29 mouse cellular contexts compared by ENCODE assay signal in genomic region chr8:122871663-122872062, GRCm38 (mm10). TPM values are rescaled to one million over a fixed set of nuclear protein-coding genes. Genes with fewer than 3 reads are reported as not detected.
DNase-seq lines count a peak whose midpoint lies in the region; ATAC-seq and TF ChIP-seq lines count a peak whose summit lies in the region.
"Had no signal": no experiment of that assay in that cellular context is flagged by ENCODE, and none has a peak within 500 bp of the region (broad histone marks: within the 10 kb centered on the region; RNA-seq: fewer than 3 reads in every experiment).

No protein-coding gene starts in this region.

- no peak overlapping the region for H3K9ac ChIP-seq in ES-Bruce4 (ENCODE audit: low read depth, poor library complexity, severe bottlenecking)
- H3K9ac ChIP-seq in liver, embryonic 11.5 days (ENCODE audit: low read depth, low read length) = no peak overlapping the region
- H3K9ac ChIP-seq: embryonic facial prominence, embryonic 13.5 days; forebrain, embryonic 12.5 days; heart, embryonic 15.5 days; hindbrain, embryonic 14.5 days; intestine, embryonic 15.5 days; limb, embryonic 12.5 days; lung, embryonic 14.5 days; neural tube, embryonic 12.5 days; stomach, embryonic 15.5 days had no signal

- peak; percentile 71 for DNase-seq in R1 (ENCODE audit: low read depth, low spot score)
- no peak for DNase-seq in liver, embryonic 11.5 days (ENCODE audit: low spot score)
- no peak for DNase-seq in urinary bladder, postnatal 4 days (ENCODE audit: low spot score in 2 of 2)
- no peak for DNase-seq in cerebellum, postnatal 36 days
- no peak for DNase-seq in layer of hippocampus, postnatal 25 days (ENCODE audit: extremely low spot score in 1 of 2, low spot score in 1 of 2)
- DNase-seq: adrenal gland, postnatal 36 days; cerebellum, adult 2 months; embryo, embryonic 11 days; heart, postnatal 36 days; kidney, adult 9 months; kidney, postnatal 25 days; layer of hippocampus, postnatal 36 days; lung, embryonic 14.5 days; midbrain, embryonic 14.5 days; retina, postnatal 1 day had no signal

- TF ChIP-seq CTCF in ES-Bruce4 (IDR thresholded peaks at IDR 0.05; ENCODE audit: low read depth, low read length) = no peak

- no peaks in the 10 kb centered on the region for H3K36me3 ChIP-seq in ES-Bruce4 (ENCODE audit: control insufficient read depth, insufficient read depth, low read length, poor library complexity, severe bottlenecking)
- no peaks in the 10 kb centered on the region for H3K36me3 ChIP-seq in liver, embryonic 11.5 days (ENCODE audit: control insufficient read depth, insufficient read depth, low read length)
- H3K36me3 ChIP-seq: embryonic facial prominence, embryonic 13.5 days; forebrain, embryonic 12.5 days; heart, embryonic 15.5 days; intestine, embryonic 15.5 days; limb, embryonic 12.5 days; neural tube, embryonic 12.5 days; stomach, embryonic 15.5 days had no signal

- no peaks in the 10 kb centered on the region for H3K9me3 ChIP-seq in ES-Bruce4 (replicated peaks; ENCODE audit: control insufficient read depth, insufficient read depth, low read length, poor library complexity, severe bottlenecking)
- no peaks in the 10 kb centered on the region for H3K9me3 ChIP-seq in liver, embryonic 11.5 days (ENCODE audit: control insufficient read depth, low read length)
- H3K9me3 ChIP-seq: embryonic facial prominence, embryonic 13.5 days; forebrain, embryonic 12.5 days; heart, embryonic 15.5 days; intestine, embryonic 15.5 days; limb, embryonic 12.5 days; megakaryocyte, embryonic 14.5 days; neural tube, embryonic 12.5 days; stomach, embryonic 15.5 days had no signal

- peak; percentile 60; the same call in 1 of the 2 replicates for ATAC-seq in liver, embryonic 11.5 days (replicated peaks; ENCODE audit: low FRiP score)
- ATAC-seq in megakaryocyte progenitor cell, adult 5-6 weeks (replicated peaks; ENCODE audit: poor library complexity) = peak; percentile 62
- ATAC-seq: intestine, embryonic 15.5 days had no signal

- H3K27me3 ChIP-seq in ES-Bruce4 (ENCODE audit: control insufficient read depth, insufficient read depth, low read length, poor library complexity, severe bottlenecking) = no peaks in the 10 kb centered on the region
- no peaks in the 10 kb centered on the region; the same call in 1 of the 2 replicates for H3K27me3 ChIP-seq in liver, embryonic 11.5 days (replicated peaks; ENCODE audit: control insufficient read depth, insufficient read depth, low read length)
- H3K27me3 ChIP-seq: embryonic facial prominence, embryonic 13.5 days; heart, embryonic 15.5 days; intestine, embryonic 15.5 days; neural tube, embryonic 12.5 days; stomach, embryonic 15.5 days had no signal

- no peak for TF ChIP-seq POLR2A in ES-Bruce4 (IDR thresholded peaks at IDR 0.05; ENCODE audit: insufficient read depth, low read length)

- TF ChIP-seq EP300 in ES-Bruce4 (IDR thresholded peaks at IDR 0.05; ENCODE audit: insufficient read depth, low read depth, low read length) = no peak

- H3K4me2 ChIP-seq in liver, embryonic 11.5 days = peak overlapping the region; percentile 11; the same call in 1 of the 2 replicates
- H3K4me2 ChIP-seq: embryonic facial prominence, embryonic 13.5 days; forebrain, embryonic 12.5 days; heart, embryonic 15.5 days; hindbrain, embryonic 14.5 days; intestine, embryonic 15.5 days; limb, embryonic 12.5 days; lung, embryonic 14.5 days; neural tube, embryonic 12.5 days; stomach, embryonic 15.5 days had no signal

- no peak overlapping the region for H3K27ac ChIP-seq in ES-Bruce4 (ENCODE audit: insufficient read depth, low read length)
- H3K27ac ChIP-seq in liver, embryonic 11.5 days (ENCODE audit: low read depth, low read length) = no peak overlapping the region
- H3K27ac ChIP-seq: embryonic facial prominence, embryonic 13.5 days; forebrain, embryonic 12.5 days; heart, embryonic 15.5 days; hindbrain, embryonic 14.5 days; intestine, embryonic 15.5 days; layer of hippocampus, adult 2 months; limb, embryonic 12.5 days; neural tube, embryonic 12.5 days; stomach, embryonic 15.5 days had no signal

- H3K4me1 ChIP-seq in ES-Bruce4 (ENCODE audit: control insufficient read depth, insufficient read depth, low read length) = no peaks in the 10 kb centered on the region
- peaks cover 9% of the 10 kb centered on the region for H3K4me1 ChIP-seq in liver, embryonic 11.5 days (replicated peaks; ENCODE audit: control insufficient read depth, insufficient read depth, low read length)
- H3K4me1 ChIP-seq: stomach, embryonic 15.5 days had no signal

- peak overlapping the region; percentile 12 for H3K4me3 ChIP-seq in ES-Bruce4 (ENCODE audit: low read depth, low read length)
- no peak overlapping the region for H3K4me3 ChIP-seq in liver, embryonic 11.5 days (ENCODE audit: low read depth, low read length)
- H3K4me3 ChIP-seq: embryonic facial prominence, embryonic 13.5 days; erythroblast, embryonic 14.5 days; forebrain, embryonic 12.5 days; heart, embryonic 15.5 days; intestine, embryonic 15.5 days; layer of hippocampus, adult 2 months; limb, embryonic 12.5 days; megakaryocyte, embryonic 14.5 days; neural tube, embryonic 12.5 days; stomach, embryonic 15.5 days had no signal

- 49% methylated on average over 9 of the region's 9 CpGs for WGBS in liver, embryonic 11.5 days

RNA-seq across cellular contexts. Expression of gene Cdh15, which starts 23.9 kb away (rescaled TPM):
- polyA plus RNA-seq in ES-Bruce4 (2011; ENCODE audit: insufficient read depth, insufficient read length, low read depth, missing spikeins) = 0.36 TPM in 1 of 2 replicates, not detected in the other
- 0.97 and 1.5 TPM in 2 replicates for polyA plus RNA-seq in liver, embryonic 11.5 days (2014; fragmentation: Nextera tagmentation; extraction: Ambion mirVana)
- total RNA-seq in megakaryocyte progenitor cell, adult 5-6 weeks (2015) = not detected in 2 replicates
- total RNA-seq in megakaryocyte progenitor cell, adult 5-6 weeks (2017) = not detected in 2 replicates
- total RNA-seq in layer of hippocampus, postnatal 25 days (2021) = 1 to 10 TPM in 1 of 2 experiments, under 1 TPM in 1; 0.70 to 1.2 TPM
- total RNA-seq: heart, postnatal 36 days had no signal
- polyA plus RNA-seq: erythroblast, embryonic 14.5 days; gonadal fat pad, adult 2 months; lung, embryonic 14.5 days had no signal
